Mouse (Mus musculus) gastrocnemius, adult 18-20 months (tissue): ENCODE measurements around the gene Spata31d1d. TPM values are rescaled to one million over a fixed set of nuclear protein-coding genes. Genes with fewer than 3 reads are reported as not detected.
A peak's percentile ranks its signal among the peaks of the same experiment; 100 is the strongest.
"Not testable (repeated sequence)": the region's sequence is repeated elsewhere in the genome, so short reads cannot be mapped to it uniquely, and the experiment has no call there.

Experiments
- DNase-seq: peaks from one replicate; pipeline ENCODE4 v3.0.0; 2021; ENCODE audit warnings: low spot score
- total RNA-seq, 2 experiments: library from RNA; stranded (reverse); gene quantifications; 2 replicates each; pipeline ENCODE4 v1.2.3; 2021

Gene Spata31d1d
- total RNA-seq, 2 experiments from 2014 or later, result not detected

DNA sequence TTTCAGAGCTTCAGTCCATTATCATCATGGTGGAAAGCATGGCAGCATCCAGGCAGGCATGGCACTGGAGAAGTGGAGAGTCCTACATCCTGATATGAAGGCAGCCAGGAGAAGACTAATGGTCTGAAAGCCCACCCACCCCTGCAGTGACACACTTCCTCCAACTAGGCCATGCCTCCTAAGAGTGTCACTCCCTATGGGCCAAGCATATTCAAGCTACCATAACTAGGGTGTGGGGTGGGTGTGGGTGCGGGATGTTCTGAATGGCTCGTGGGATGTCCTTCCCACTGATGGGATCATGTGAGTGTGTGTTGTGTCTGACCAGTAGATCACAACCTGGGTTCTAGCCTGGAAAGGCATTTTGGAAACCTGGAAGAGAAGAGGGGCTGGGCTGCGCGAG lies 2.4 kb upstream of the Spata31d1d start:
- DNase-seq, result no peak

DNA sequence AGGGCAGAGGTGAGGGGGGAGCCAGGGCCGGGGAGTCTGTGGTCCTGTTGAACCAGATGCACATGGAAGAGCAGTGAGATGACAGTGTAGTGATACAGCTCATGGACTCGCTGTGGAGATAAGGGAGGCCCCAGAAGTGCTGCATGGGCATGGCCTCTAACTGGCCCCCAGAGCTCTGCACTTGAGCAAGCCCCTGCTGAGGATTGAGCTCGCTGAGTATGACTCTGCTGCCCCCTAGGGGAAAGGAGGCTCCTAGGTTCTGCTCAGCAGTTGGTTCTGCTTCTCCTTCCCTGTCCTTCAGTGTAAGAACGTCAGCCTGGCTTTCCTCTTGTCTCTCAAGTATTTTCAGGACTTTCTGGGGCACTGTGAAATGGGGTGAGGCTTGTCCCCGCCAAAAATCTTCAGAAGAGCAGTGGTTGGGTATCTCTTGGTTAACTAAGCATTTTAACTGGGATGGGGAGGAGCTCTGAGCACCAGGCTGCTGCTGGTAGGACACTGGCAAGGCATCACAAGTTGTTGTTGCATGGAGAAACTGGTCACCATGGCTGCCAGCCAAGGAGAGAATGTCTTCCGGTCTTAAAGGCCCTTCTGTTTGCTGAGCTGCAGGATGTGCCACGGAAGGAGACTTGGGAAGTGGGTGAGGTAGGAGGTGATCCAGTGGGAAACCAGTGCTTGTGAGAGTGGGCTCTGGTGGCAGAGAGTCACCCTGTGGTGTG lies 3.0 kb downstream of the Spata31d1d start:
- peak; percentile 80 for DNase-seq

DNA sequence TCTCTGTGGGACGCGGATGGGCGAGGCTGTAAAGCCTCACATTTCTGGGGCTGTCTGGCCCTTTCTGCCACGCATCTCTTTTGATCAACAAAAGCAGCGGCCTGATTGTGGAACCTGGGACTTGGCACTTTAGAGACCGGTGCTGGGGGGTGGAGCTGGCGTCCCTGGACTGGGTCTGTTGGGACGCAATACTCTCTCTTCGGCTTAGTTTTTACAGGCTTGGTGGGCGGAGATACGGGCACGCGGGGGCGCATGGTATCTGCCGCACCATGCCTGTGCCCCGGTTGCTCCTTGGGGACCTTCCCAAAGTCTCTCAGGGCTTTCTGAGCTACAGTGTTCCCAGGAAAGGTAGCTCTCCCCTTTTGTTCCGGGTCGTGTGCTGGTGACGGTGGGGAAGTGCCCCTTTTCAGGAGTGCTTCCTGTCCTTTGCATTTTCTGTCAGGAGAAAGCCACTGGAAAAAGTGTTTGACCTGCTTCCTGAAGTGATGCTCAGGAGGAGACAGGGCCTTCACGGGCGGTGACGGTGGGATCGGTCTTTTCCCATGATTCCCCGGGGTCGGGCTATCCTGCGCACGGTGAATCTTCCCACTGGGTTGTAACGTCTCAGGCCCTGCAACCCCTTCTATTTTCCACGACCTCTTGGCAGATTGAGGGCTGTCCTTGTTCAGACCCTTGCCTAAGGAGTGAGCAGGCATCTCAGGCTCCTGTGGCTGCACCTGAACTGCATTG lies 5.2 kb downstream of the Spata31d1d start:
- no peak for DNase-seq

- not testable (repeated sequence) for DNase-seq
Observed at GRCm38 (mm10) chr13:59722089-59722488, 9.5 kb downstream of the Spata31d1d start.

DNA sequence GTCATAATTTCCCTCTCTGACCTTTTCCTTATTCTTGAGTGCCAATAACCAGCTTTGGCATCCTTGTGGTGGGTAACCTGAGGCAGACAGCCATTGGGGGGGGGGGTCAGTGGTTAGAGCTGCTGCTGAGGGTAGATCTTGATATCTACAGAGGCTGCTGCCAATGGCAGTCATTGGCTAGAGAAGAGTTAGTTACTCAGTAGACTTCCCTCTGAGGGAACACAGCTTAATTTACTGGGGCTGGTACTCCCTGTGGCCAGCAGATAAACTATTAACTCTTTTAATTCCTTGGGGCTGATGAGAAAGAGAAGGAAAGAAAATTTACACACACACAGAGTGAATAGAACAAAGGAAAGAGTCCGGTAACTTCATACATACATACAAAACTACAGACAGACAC lies 12.1 kb downstream of the Spata31d1d start:
- no peak for DNase-seq

GRCm38 (mm10) chr13:59718857-59719440 lies 12.6 kb downstream of the Spata31d1d start:
- DNase-seq, result not testable (repeated sequence)

DNA sequence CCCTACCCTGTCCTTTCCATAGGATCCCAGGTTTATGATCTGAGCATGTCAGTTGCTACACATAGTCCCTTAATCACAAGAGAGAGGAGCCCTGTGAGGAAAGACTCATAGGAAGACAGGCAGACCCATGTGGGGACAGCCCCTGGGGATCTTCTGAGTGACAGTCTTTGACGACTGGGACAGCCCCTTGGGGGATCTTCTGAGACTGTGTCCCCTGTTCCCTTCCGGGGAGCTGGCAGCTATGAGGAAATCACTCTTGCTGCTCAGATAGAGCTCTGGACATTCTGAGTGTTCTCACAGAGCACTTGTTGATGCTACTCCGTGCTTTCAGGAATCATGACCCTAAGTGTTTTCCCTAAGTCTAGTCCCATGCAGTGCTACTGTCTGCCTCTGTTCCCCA lies 17.8 kb downstream of the Spata31d1d start:
- no peak for DNase-seq

- not testable (repeated sequence) for DNase-seq
Observed at GRCm38 (mm10) chr13:59711984-59712383, 19.6 kb downstream of the Spata31d1d start, which contains the start of gene Spata31d1b. Gene Spata31d1b, plus strand, starts transcription at chr13:59712284.

- no peak for DNase-seq
Observed at GRCm38 (mm10) chr13:59710230-59710629, 21.3 kb downstream of the Spata31d1d start, which contains the start of gene Spata31d1a. Gene Spata31d1a, minus strand, starts transcription at chr13:59710330.

GRCm38 (mm10) chr13:59704562-59704961 lies 27.0 kb downstream of the Spata31d1d start:
- no peak for DNase-seq

GRCm38 (mm10) chr13:59703514-59703913 lies 28.0 kb downstream of the Spata31d1d start:
- DNase-seq, result no peak

GRCm38 (mm10) chr13:59700137-59700536 lies 31.4 kb downstream of the Spata31d1d start:
- not testable (repeated sequence) for DNase-seq

- DNase-seq, result no peak
Observed at GRCm38 (mm10) chr13:59699131-59699530, 32.4 kb downstream of the Spata31d1d start.

GRCm38 (mm10) chr13:59695781-59696180 lies 35.8 kb downstream of the Spata31d1d start:
- DNase-seq, result no peak

DNA sequence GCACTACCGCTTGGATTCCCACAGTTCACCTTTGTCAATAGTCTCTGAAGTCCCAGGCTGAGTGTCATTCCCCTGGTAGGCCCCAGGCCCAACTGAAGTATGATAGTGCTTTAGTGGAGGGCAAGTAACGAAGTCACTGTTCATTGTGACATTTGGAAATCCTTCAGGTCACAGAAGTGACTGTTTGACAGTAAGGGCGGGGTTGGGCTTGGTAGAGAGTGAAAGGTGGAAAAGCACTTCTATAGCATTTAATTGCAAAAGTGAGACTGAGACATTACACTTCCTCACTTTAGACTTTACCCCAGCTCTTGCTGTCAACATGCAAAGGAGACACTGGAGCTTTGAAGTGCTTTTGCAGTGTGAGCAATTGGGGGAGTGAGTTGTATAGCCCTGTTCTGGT lies 37.5 kb downstream of the Spata31d1d start, which contains the start of gene 4921517D22Rik:
TSS of gene 4921517D22Rik (minus strand) at position 101 of the 400 bp plus-strand sequence.
- no peak for DNase-seq

DNA sequence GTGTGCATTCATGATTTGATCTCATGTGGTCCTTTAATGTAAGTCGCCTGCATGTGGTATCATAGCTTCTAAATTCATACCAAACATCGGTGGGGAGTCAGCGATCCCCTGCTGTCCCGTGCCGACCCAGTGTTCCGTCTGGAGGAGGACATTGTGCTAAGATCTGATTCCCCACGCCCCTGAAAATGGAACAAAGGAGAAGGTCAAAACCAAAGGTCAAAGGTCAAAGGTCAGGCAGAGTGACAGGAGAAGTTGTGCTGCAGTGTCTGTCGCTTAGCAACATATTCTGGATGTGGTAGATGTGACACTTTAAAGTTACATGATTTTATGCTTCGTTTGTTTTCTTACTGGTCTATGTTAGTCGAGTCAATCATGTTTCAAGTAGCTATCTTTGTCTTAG lies 40.1 kb downstream of the Spata31d1d start:
- no peak for DNase-seq

DNA sequence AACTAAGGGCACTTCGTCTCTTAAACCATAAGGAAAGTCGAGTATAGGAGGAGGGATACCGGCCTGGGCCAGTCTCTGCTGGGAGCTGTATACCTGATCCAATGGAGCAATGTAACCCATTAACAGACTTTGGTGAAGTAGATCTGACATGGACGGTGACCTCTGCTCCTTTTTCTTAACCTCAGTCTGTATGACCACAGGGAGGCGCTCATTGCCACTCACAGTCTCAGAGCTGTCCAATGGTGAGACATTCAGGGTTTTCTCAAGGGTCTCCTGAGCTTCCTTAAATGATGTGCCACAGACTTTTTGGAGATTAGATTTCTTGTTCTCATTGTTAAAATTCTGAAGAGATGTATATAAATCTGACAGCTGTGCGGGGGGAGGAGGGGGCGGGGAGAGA lies 41.0 kb downstream of the Spata31d1d start:
- no peak for DNase-seq

DNA sequence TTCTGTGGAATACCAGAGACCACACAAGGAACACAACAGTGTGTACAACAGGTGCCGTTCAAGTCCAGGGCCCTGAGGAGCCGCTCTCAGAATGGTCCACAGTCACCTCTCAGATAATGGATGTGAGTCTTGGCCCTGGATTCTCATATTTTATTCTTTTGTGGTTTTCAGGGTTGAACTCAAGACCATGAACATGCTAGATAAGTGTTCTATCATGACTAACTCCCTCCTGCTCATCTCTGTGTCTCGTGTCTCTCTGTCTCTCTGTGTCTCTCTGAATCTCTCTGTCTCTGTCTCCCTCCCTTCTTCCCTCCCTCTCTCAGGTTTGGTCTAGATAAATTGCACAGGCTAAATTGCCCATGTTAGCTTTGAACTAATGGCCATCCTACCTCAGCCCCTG lies 41.7 kb downstream of the Spata31d1d start:
- no peak for DNase-seq

DNA sequence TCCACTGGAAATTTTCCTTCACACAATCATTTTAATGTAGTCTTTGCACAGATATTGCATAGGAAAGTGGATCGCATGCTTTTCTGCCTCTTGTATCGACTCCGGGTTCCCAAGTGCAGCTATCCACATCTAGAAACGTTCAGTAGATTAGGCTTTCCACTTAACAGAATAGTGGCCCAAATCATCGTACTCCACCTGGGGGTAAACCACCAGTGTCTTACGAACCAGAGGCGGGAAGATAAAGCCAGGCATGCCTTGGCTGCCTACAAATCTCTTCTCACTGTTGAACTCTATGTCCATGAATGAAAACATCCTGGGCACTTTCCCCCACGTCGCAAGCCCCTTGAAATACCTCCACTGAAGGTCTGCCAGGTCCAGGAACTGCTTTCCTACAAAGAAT lies 42.2 kb downstream of the Spata31d1d start:
- no peak for DNase-seq

GRCm38 (mm10) chr13:59688338-59688770 lies 43.2 kb downstream of the Spata31d1d start:
- peak; percentile 16 for DNase-seq

DNA sequence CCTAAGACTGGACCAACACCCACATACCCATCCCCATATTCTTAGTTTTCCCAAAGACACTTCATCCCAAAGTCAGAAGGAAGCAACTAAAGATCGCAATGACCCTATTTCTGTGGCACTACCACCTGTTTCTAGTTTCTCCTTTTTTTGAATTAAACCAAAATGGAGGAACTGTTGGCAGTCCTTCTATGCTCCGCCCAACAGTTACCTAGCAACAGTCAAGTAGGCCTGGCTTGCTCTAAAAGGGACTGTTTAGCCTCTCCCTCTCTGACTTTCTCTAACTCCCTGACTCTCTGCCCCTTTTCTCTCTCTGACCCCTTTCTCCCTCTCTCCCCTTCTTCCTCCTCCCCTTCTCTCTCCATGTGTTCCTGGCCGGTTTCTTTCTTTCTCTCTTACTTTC lies 46.3 kb downstream of the Spata31d1d start:
- DNase-seq, result no peak

DNA sequence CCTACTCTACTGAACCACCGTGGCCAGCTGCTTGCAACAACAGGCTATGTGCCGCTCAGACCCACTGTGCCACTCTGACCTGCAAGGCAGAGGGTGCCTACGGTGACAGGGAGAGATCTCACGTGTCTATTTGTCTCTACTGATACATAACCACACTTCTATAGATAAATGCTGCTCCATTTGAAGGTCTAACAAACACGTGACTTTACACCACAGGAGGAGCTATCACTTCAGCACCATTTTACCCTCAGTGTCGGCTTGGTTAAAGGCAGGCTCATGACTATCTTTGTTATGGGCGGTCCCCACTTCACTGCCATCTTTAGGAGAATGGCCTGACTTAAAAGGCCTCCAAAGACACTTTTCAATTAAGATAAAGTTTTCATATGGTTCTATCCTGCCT lies 48.9 kb downstream of the Spata31d1d start:
- DNase-seq, result no peak
